Mouse (Mus musculus) ES-E14 (cell line): ENCODE results near the gene 4930432M17Rik. TPM values are rescaled to one million over a fixed set of nuclear protein-coding genes. Genes with fewer than 3 reads are reported as not detected.

ENCODE experiments used
- DNase-seq: peaks from one replicate; pipeline ENCODE4 v3.0.0-alpha.2; 2013; ENCODE audit warnings: low read depth, low spot score
- H3K27ac ChIP-seq: 2 replicates; pipeline ENCODE4 v1.5.1; 2012; ENCODE audit warnings: low read depth, mild to moderate bottlenecking, low read length, moderate library complexity, mixed read lengths; ENCODE audit not compliant: poor library complexity, insufficient read depth, severe bottlenecking
- H3K36me3 ChIP-seq: 2 replicates; pipeline ENCODE4 v1.6.1; 2012; ENCODE audit warnings: mild to moderate bottlenecking, low read length, moderate library complexity, mixed read lengths; ENCODE audit not compliant: control insufficient read depth, poor library complexity, insufficient read depth, severe bottlenecking
- H3K4me1 ChIP-seq, 2 experiments: fragments of 150-350 bp in 1 of 2; sonication (generic) in 1 of 2; 2 replicates each; pipeline ENCODE4 v1.6.1; 2012; ENCODE audit warnings: low read length in 2 of 2, mild to moderate bottlenecking in 1 of 2, mixed read lengths in 1 of 2; ENCODE audit not compliant: control insufficient read depth in 2 of 2, insufficient read depth in 2 of 2, poor library complexity in 1 of 2
- H3K4me3 ChIP-seq, 2 experiments: fragments of 150-350 bp in 1 of 2; sonication (generic) in 1 of 2; 2 replicates each; pipeline ENCODE4 v1.5.1; 2012; ENCODE audit warnings: low read length in 2 of 2, low read depth in 1 of 2, mild to moderate bottlenecking in 1 of 2, mixed read lengths in 1 of 2; ENCODE audit not compliant: insufficient read depth in 1 of 2, poor library complexity in 1 of 2, severe bottlenecking in 1 of 2
- H3K9ac ChIP-seq: 2 replicates; pipeline ENCODE4 v1.6.1; 2012; ENCODE audit warnings: low read depth, mild to moderate bottlenecking, low read length, mixed read lengths; ENCODE audit not compliant: poor library complexity, insufficient read depth, severe bottlenecking
- H3K9me3 ChIP-seq: fragments of 150-350 bp; sonication (generic); 2 replicates; pipeline ENCODE4 v1.6.1; 2012; ENCODE audit warnings: low read depth, mild to moderate bottlenecking, low read length; ENCODE audit not compliant: control insufficient read depth, insufficient read depth
- CHD2 ChIP-seq: IDR thresholded peaks from 2 replicates; pipeline ENCODE4 v1.6.1; 2014; ENCODE audit warnings: mild to moderate bottlenecking, low read depth, low read length, inconsistent platforms
- HCFC1 ChIP-seq: IDR thresholded peaks from 2 replicates; pipeline ENCODE4 v1.6.1; 2012; ENCODE audit warnings: low read length, inconsistent platforms, borderline replicate concordance; ENCODE audit not compliant: insufficient read depth
- MAFK ChIP-seq: IDR thresholded peaks from 2 replicates; pipeline ENCODE4 v1.6.1; 2014; ENCODE audit warnings: mild to moderate bottlenecking, low read depth, low read length, inconsistent platforms; ENCODE audit not compliant: insufficient read depth
- ZC3H11A ChIP-seq: IDR thresholded peaks from 2 replicates; pipeline ENCODE4 v1.6.1; 2012; ENCODE audit warnings: low read depth, mild to moderate bottlenecking, inconsistent platforms, low read length, borderline replicate concordance
- ZNF384 ChIP-seq: IDR thresholded peaks from 2 replicates; pipeline ENCODE4 v1.6.1; 2012; ENCODE audit warnings: low read depth, low read length, inconsistent platforms
- in situ Hi-C, 2 experiments: fragments of 600-800 bp; cut with MboI; formaldehyde crosslinking; loops; one replicate each; pipeline ENCODE4 v1.15.1; 2025; ENCODE audit warnings: low sequenced_read_pairs in 2 of 2, inconsistent platforms in 1 of 2; ENCODE audit not compliant: unreplicated experiment in 2 of 2
- total RNA-seq: library from RNA; depleted of rRNA; stranded (reverse); fragments of 300-350 nt; gene quantifications from 2 replicates; pipeline ENCODE4 v1.2.3, GENCODE M21; 2012

4930432M17Rik gene
- total RNA-seq, 1 experiment, result not detected

DNA sequence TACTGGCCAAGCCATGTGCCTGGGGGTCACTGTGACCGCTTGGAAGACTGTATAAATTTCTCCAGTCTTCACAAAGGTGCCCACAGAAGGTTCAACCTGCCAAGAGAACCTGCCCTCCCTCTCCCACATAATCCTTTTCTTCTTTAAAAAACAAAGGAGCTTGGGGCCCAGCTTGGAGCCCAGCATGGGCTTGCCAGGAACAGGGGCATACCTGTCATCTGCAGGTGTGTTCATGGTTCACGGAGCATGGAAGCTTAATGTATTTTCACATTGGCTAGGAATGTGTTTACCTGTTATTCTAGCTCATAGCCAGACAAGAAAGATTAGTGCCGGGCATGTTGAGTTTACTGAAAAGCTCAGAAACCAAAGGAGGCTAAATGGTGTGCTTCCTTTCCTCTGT is 32.3 kb upstream of the 4930432M17Rik start:
- Histone ChIP-seq H3K4me3 (no peak overlapping the region), H3K9ac (no peak overlapping the region), H3K9me3 (no peaks in the 10 kb centered on the region), H3K4me1 (peaks cover 0 to 1% of the 10 kb centered on the region in 2 experiments; a peak in 1 of 4 replicates), H3K36me3 (no peaks in the 10 kb centered on the region), H3K27ac (no peak overlapping the region)
- no peak for DNase-seq
- in situ Hi-C loops, result no loop called here
- TF ChIP-seq ZNF384 (no peak), ZC3H11A (no peak), MAFK (no peak), CHD2 (no peak), HCFC1 (no peak)

DNA sequence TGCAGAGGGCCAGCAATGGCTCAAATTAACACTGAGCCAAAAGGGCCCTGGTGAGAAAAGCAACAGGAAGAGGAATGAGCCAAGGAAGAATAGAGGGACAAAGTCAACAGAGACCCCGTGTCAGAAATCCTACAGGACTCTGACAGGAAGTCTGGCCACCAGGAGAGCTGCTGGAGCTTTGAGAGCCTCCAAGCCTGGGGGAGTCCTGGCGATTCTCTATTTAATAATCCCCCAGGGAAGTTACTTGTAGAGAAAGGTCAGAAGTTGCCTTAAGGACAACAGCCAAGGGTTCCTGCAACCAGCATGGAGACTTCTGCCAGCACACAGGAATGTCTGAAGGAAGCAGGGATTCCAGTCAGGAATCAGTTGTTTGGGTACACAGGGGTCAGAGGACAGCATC is 30.0 kb upstream of the 4930432M17Rik start:
- DNase-seq, result no peak
- H3K27ac ChIP-seq, result no peak overlapping the region
- TF ChIP-seq CHD2 (no peak), ZC3H11A (no peak), HCFC1 (no peak), ZNF384 (no peak), MAFK (no peak)

DNA sequence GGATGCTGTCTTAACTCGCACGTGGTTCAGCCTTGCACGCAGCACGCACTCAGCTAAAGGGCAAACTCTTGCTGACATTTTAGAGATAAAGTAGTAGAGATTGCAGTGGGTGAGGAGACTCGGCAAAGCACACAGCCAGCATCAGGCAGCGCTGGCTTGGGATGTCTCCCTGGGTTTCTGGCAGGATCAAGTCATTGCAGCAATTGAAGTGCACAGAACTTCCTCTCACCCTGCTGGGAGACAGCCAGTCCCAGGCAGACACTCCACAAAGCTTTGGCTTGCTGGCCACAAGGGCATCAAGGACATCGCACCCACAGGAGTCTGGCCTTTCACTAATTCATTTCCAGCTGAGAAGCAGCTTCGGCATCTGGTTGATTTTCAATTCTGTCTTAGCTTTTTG is 27.3 kb upstream of the 4930432M17Rik start:
- no peak for DNase-seq
- in situ Hi-C loops, result no loop called here
- Histone ChIP-seq H3K9me3 (no peaks in the 10 kb centered on the region), H3K36me3 (no peaks in the 10 kb centered on the region), H3K4me1 (peaks cover 0 to 7% of the 10 kb centered on the region in 2 experiments; a peak in 1 of 4 replicates), H3K27ac (no peak overlapping the region), H3K4me3 (no peak overlapping the region), H3K9ac (no peak overlapping the region)
- TF ChIP-seq HCFC1, result no peak
- TF ChIP-seq ZC3H11A, result no peak
- TF ChIP-seq CHD2, result no peak
- TF ChIP-seq ZNF384, result no peak
- TF ChIP-seq MAFK, result no peak

More for the DNA sequence above, 30.0 kb upstream of the 4930432M17Rik start:
- in situ Hi-C loops, result no loop called here
- H3K9me3 ChIP-seq, result no peaks in the 10 kb centered on the region
- H3K4me3 ChIP-seq, result no peak overlapping the region
- no peak overlapping the region for H3K9ac ChIP-seq
- H3K36me3 ChIP-seq, result no peaks in the 10 kb centered on the region
- H3K4me1 ChIP-seq, result peaks cover 0 to 4% of the 10 kb centered on the region in 2 experiments; a peak in 1 of 4 replicates

DNA sequence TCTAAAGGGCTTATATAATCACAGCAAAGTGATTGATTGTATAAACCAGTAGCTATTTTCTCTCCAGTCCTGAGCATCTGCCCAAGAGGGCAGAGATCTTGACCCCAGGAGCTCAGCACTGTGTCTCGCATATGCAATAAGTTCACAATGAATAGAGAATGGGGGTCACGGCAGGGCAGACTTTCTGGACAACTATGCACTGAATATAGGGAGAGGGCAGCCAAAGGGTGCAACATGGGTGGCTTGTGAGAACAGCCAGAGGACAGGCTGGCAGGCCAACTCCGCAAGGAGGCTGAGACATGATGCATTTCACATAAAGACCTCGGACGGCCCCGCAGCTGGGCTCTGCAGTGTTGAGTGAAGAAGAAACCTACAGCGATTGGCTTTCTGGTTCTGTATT is 25.1 kb upstream of the 4930432M17Rik start:
- H3K27ac ChIP-seq, result no peak overlapping the region
- H3K4me1 ChIP-seq, result peaks cover 0 to 7% of the 10 kb centered on the region in 2 experiments; a peak in 1 of 4 replicates
- no peak overlapping the region for H3K9ac ChIP-seq
- DNase-seq, result no peak
- H3K36me3 ChIP-seq, result no peaks in the 10 kb centered on the region
- H3K9me3 ChIP-seq, result no peaks in the 10 kb centered on the region
- TF ChIP-seq MAFK, result no peak
- TF ChIP-seq ZC3H11A, result no peak
- TF ChIP-seq CHD2, result no peak
- TF ChIP-seq HCFC1, result no peak
- TF ChIP-seq ZNF384, result no peak
- in situ Hi-C loops, result no loop called here
- no peak overlapping the region for H3K4me3 ChIP-seq

DNA sequence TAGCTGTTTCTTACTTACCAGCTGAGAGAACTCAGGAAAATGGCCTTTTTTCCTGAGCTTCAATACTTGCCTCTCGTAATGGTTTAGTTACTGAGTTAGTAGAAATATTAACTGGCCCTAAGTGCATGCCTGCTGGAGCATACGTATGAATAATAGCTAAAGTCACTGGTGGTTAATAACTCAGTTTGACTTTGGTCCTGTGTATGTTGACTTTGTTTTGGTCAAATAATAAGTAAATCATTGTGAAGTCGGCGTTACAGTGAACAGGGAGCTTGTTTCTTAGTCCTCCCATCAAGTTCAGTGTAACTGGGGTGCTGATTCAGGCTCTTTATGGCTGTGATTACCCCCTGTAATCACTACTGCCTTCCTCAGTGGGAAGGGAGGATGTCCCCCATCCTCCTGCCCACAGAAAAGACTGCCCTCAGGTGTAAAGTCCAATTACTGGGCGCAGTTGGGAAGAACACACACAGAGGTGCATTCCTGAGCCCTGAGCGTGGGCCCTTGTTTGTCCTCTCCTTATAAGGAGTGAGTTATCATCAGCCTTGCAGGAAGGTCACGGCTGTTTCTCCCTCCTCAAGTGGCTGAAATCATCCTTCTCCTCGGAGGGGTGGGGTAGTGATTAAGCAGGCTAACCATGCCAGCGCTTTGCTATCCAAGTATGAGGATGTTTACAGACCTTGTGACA is 24.1 kb upstream of the 4930432M17Rik start:
- TF ChIP-seq ZC3H11A (no peak), ZNF384 (no peak), CHD2 (no peak), MAFK (no peak), HCFC1 (no peak)
- in situ Hi-C loops, result no loop called here

More for the DNA sequence above, 24.1 kb upstream of the 4930432M17Rik start:
- H3K4me3 ChIP-seq, result no peak overlapping the region
- no peak overlapping the region for H3K9ac ChIP-seq
- H3K36me3 ChIP-seq, result no peaks in the 10 kb centered on the region
- H3K4me1 ChIP-seq, result peaks cover 0 to 7% of the 10 kb centered on the region in 2 experiments; a peak in 1 of 4 replicates
- no peak for DNase-seq
- no peaks in the 10 kb centered on the region for H3K9me3 ChIP-seq
- H3K27ac ChIP-seq, result no peak overlapping the region
